Mouse (Mus musculus): Measurements from ENCODE around the gene Dennd6a. TPM values are rescaled to one million over a fixed set of nuclear protein-coding genes. Genes with fewer than 3 reads are reported as not detected.

Dennd6a gene
- total RNA-seq, 2 experiments from 2014 or later, result 26.2 to 28.6 TPM

Small RNA genes within 50 kb of the gene (microRNA-seq; reads per million reads assigned to microRNA genes)
- gene Mir7672, result 0.59 to 0.89 reads per million in 2 experiments

Other genes starting within 250 kb of the Dennd6a start
- gene Slmap, start 38.9 kb upstream of the Dennd6a start, total RNA-seq (2021), result 10 to 100 TPM; 80.9 to 81.9 TPM
- 100 to 1,000 TPM; 160 to 169 TPM for gene Arf4, start 64.2 kb downstream of the Dennd6a start, total RNA-seq (2021)
- 1 to 10 TPM; 8.9 to 9.4 TPM for gene Pde12, start 96.0 kb downstream of the Dennd6a start, total RNA-seq (2021)
- gene Dnah12, start 119.4 kb downstream of the Dennd6a start, total RNA-seq (2021), result 1 to 10 TPM in 1 of 2 experiments, under 1 TPM in 1; 0.80 to 1.8 TPM

All from layer of hippocampus, postnatal 10 days (tissue).